Mouse (Mus musculus): ENCODE measurements around the gene Slc1a1.

DNA sequence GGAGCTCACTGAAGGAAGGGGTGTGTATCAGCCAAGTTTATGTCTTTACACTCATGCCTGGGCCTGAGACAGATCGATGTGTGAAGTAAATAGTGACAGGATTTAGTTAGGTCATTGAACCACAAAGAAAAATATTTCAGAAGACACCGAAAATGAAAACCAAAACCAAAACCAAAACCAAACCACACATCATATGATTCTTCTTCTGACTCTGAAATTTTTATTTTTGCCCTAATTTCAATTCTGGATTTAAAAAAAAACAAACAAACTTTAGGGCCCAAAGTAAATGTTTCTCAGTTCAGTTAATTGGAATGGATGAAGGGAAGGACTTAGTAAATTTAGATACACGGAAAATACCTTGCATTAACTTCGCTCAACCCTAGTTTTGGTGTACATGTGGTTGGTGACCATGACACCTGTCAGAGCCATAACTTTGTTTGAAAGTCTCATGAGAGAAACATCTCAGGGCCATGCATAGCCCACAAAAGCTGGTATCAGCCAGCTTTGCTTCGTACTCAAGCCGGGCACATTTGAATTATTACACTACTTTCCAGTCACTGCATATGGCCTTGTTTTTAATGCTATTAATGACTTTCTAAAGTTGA is 34.5 kb downstream of the Slc1a1 start:
- TF ChIP-seq POLR2A (IDR thresholded peaks at IDR 0.05; ENCODE audit: control insufficient read depth, low read depth, low read length) (no peak), CTCF (IDR thresholded peaks at IDR 0.05; ENCODE audit: control insufficient read depth, insufficient read depth, insufficient replicate concordance, low read depth, low read length) (no peak)

Data from testis, adult 2 months (tissue).